Mouse (Mus musculus) liver, adult 2 months (tissue): Measurements from ENCODE around the gene Nr5a2.

Experiments used
- CTCF ChIP-seq: fragments of 200-500 bp; IDR thresholded peaks from 2 replicates; pipeline ENCODE4 v1.5.1; 2011; ENCODE audit warnings: low read depth, low read length, control low read depth
- POLR2A ChIP-seq: fragments of 200-500 bp; IDR thresholded peaks from 2 replicates; pipeline ENCODE4 v1.6.1; 2011; ENCODE audit warnings: low read length, control low read depth; ENCODE audit not compliant: insufficient read depth; ENCODE audit errors: extremely low read depth

DNA sequence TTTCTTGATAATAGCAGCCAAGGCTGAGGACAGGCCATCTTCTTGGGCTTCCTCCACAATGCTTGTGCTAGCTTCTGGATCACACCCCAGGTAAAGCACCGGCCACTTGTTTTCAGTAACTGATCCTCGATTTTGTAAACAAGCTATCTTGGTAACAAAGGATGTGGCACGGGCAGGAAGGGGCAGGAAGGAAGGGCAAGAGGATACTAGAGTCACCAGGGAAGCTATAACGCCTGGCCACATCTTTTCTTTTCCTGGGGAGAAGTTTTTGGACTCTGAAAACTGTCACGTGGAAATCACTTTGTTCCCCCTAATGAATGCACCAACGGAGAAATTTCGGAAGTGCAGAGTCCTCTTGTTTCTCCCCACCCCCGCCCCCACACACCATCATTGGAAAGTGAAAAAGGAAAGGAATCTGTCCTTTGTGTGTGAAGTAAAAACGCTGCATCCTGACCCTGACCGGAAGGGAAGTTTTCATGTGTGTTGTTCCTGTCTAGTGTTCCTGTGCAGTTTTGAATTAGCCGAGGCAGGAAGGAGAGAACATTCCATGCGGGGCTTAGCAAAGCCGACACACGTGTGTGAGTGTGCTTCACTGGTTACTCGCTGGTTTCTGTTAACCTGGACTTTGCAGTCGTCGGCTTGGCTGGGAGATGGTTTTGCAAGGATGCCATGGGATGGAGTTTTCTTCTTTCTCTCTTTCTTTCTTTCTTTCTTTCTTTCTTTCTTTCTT is 163.7 kb downstream of the Nr5a2 start:
- TF ChIP-seq CTCF (no peak), POLR2A (no peak)
